Mouse (Mus musculus): Measurements from ENCODE around the gene Pbx2.
A peak's percentile ranks its signal among the peaks of the same experiment; 100 is the strongest.

Pbx2 gene

DNA sequence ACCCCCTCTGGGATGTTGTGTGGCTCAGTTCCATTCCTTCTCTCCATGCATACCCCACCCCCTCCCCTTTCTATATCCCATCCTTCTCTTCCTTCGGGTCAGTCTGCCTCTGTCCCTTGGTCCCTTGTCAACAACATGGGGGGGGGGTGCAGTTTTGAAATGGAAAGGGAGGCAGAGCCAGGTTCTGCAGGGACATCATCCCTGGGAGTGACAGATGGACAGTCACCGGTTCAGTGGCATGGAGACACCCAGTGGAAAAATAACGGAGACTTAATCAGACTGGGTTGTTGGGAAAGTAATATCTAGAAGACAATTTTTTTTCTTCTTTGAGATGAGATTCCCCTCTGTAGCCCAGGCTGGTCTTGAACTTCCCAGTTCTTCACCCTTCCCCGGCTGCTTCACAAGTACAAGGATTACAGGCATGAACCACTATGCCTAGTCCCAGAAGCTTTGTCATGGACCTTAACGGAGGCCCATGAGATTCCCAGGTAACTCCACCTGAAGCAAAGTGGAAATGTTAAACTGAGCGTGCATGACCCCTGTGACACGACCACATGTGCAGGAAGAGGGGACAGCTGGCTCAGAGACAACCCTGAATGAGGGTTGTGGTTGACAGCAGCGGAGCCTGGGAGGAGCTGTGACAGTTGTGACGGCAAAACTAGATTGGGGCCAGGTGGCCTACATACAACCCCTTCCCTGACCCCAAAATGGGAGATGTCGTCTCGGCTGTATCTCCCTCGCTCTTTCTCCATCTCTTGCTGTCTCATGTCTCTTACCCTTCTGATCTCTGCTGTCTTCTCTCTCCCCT, 38.9 kb downstream of the Pbx2 start:
- DNase-seq (ENCODE audit: low spot score): no peak

DNA sequence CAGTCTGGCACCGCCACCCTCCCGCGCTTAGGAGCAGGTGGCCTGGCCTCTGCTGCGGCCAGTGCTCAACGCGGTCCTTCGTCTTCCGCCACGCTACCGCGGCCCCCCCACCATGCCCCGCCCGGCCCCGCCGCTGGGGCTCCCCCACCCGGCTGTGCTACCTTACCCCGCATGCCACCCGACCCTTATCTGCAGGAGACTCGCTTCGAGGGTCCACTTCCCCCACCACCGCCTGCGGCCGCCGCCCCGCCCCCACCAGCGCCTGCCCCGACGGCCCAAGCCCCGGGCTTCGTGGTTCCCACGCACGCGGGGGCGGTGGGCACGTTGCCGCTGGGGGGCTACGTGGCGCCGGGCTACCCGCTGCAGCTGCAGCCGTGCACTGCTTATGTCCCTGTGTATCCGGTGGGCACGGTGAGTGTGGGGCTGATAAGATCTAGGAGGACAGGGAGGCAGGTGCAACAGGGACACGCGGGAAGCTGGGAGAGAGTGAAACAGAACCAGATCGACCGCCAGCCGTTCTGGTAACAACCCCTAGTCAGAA, 39.8 kb downstream of the Pbx2 start:
- DNase-seq (ENCODE audit: low spot score): no peak

DNA sequence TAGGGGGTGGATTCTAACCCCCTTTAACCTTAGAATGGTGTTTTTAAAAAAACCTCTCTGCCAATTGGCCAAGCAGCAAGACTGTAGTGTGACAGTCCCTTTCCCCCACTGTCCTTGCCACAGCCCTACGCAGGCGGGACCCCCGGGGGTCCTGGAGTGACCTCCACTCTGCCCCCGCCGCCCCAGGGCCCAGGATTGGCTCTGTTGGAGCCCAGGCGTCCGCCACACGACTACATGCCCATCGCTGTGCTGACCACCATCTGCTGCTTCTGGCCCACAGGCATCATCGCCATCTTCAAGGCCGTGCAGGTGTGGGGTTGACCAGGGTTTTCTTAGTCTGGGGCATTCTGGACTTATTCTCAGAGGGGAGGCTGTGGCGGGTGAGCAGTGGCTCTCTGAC, 40.6 kb downstream of the Pbx2 start:
- DNase-seq (ENCODE audit: low spot score): no peak

DNA sequence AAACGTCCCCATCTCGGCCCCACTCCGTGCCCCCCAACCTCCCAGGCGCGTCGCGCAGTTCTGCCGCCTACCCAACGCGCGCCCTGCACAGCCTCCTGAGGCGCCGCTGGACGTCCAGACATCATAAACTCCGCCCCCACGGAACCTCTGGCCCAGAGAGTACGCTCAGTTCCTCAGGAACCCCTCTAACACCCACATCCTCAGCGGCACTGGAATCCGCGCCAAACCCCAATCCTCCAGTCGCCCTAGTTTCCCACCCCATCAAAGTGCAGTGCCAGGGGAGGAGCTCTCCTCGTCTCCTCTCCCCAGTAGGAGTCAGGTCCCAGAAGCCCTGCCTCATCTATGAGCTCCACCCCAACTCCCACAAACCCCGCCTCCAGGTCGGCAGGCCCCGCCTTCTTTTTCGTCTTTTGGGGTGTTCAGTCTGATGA, 41.2 kb downstream of the Pbx2 start:
- peak; percentile 86 for DNase-seq (ENCODE audit: low spot score)

DNA sequence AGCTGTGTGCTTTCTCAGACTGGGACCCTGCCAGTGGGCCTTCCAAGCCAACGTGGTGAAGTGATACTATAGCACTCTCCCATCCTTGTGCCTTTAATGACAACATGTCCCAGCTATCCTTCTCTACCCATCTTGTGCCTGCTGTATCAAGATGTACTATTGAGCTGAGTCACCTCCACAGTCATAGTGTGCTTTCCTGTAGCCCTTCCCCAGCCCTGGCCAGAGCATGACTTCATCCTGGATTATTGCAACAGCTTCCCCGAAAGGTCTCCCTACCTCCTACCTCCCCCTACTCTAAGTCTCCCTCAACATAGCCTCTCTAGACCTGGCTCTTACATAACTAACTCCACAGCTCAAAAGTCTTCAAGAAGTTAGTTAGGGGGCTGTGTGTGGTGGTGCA, 44.6 kb downstream of the Pbx2 start:
- DNase-seq (ENCODE audit: low spot score): no peak

DNA sequence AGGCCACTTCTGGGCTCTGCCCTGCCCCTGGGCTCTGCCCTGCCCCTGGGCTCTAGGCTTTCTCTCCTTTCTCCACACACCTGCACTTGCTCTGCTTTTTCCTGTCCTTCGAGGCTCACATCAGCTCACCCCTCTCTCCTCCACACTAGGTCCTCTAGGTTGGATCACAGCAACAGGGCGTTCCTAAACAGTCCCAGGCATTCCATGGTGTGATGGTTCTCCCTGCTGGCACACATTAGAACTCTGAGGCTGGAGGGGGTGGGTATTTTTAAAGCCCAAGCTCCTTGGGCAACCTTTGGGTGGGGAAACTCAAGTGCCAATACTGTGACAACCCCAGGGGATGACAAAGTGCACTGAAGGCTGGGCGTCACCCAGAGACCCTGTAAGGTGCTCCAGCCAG, 46.4 kb downstream of the Pbx2 start:
- no peak for DNase-seq (ENCODE audit: low spot score)

DNA sequence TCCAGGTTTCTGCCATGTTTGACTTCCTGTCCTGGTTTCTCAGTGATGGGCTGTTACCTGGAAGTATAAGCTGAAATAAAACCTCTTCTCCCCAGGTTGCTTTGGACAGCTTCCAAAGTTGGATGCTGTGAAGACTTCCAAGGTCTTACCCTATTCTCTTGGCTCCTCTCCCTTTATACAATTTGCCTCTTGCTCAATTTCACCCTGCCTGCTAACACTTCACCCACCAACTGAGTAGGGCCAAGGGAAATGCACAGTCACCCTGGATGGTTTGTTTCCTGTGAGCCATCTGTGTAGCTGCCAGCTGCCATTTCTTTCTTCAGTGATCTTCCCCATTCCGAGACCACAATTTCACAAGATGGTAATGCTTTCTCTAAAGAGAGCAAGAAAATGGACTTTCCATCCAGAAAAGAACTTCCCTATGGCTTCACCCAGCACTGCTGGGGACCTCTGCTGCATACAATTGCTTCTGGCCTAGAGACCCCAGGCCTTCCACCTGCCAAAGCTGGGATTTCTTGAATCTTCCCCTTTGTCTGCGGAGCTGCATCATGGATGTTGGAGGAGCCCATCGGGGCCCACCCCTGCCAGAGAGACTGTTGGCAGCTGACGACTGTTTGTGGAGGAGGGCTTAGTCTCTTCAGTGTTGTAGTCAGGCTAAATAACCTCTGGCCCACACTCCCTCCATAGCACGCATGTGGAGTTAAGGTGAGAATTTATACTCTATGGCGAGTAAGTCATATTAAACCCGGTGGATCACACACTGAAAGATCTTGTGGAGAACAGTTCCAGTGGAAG, 48.6 kb downstream of the Pbx2 start:
- DNase-seq (ENCODE audit: low spot score): no peak

DNA sequence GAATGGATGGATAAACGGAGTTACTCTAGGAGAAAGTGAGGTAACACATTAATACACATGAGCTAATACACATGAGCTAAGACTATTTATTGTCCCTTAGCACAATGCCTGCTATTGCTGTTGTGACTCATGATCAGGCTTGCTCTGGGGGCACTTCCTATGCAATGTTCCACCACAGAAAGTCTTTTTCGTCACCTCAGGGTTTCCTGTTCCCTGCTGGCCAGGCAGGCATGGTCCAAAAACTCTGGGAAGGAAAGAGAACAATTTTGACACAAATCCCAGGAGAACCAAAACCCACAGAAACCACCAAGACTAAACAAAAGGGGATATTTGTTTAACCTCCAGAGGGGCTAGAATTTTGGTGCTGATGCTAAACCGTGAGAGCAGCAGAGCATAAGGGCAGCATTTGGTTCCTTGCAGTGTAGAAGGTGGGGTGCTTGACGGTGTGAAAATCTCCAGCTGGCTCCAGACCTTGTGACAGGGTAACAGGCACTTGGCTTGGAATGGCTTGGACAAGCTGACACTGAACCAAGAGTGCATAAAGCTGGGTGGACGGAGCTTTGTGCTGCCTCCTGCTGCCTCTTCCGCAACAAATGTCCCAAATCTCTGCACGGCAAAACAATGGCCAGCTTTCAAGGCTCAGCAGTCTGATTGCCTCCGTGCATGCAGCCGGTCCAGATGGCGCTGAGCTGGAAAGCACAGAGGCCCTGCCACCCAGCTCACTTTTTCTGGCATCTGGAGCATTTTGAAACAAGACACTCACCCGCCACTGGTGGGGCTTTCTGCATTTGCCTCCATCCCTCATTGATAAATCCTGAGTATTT, 49.9 kb downstream of the Pbx2 start:
- no peak for DNase-seq (ENCODE audit: low spot score)

DNA sequence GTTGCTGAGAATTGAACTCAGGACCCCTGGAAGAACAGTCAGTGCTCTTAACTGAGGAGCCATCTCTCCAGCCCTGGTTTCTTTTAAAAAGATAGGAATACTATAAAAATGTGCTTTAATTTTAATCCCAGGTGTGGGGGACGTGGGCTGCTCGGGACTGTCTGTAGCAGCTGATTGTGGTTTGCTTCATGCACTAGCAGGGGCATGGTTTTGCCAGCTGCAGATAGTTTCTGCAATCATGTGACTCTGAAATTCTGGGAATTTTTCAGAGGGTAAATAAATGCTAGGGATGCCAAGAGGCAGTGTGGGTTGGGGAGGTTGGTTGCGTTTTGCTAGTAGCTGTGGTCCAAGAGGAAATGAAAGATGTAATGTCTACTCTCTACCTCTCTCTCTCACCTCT, 50.9 kb downstream of the Pbx2 start:
- DNase-seq (ENCODE audit: low spot score): no peak

DNA sequence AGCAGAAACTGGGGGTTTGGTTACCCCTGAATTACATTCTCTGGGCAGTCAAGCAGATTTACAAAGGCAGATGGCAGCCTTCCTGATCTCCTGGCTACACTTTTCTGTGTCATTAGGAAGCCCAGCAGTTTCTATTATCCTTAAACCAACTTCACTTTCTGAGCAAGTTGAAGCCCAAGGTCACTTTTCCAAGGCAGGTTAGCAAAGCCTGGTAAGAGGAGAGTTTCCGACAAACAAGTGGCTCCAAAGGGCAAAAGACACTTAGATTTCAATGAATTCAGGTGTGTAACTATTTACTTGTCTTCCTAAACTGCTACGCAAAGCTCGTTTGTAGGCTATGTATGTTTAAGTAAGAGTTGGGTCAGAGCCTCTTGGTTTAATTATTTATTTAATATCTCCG, 52.3 kb downstream of the Pbx2 start:
- no peak for DNase-seq (ENCODE audit: low spot score)

DNA sequence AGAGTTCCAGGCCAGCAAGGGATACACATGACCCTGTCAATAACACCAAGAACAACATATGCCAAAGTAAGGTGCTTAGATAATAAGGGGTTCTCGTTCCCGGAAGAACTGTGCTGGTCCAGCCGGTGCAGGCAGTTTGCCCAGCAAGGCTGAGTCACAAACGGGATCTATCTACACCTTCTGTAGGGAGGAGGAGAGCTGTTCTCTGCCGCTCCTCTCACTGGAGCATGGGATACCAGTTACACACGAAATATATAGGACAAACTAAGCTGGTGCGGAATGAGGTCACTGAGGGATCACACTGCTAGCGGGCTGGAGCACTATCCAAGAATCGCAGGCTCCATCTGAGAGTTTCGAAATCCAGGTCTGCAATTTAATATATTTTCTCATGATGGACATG, 52.9 kb downstream of the Pbx2 start:
- DNase-seq (ENCODE audit: low spot score): no peak

DNA sequence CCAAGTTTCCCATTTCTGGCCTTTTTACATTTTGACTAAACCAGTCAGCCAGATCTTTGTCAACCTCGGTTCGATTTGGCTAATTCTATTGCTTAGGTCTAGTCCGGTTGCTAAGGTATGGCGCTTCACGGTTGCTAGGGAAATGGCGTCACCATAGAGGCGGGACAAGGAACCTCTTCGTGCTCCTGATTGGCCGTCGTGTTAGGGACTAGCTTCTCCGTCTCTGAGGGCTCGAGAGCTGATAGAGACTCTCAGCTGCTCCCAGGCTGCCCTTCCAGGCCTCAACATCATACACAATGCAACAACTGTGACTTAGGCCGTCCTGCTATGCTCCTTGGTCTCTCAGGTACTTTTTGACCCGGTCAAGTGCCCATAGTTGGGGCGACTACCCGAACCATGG, 53.5 kb downstream of the Pbx2 start, which contains the start of gene Fkbpl:
TSS of gene Fkbpl (plus strand) at position 157 of the 400 bp plus-strand sequence.
- DNase-seq (ENCODE audit: low spot score): peak; percentile 95

DNA sequence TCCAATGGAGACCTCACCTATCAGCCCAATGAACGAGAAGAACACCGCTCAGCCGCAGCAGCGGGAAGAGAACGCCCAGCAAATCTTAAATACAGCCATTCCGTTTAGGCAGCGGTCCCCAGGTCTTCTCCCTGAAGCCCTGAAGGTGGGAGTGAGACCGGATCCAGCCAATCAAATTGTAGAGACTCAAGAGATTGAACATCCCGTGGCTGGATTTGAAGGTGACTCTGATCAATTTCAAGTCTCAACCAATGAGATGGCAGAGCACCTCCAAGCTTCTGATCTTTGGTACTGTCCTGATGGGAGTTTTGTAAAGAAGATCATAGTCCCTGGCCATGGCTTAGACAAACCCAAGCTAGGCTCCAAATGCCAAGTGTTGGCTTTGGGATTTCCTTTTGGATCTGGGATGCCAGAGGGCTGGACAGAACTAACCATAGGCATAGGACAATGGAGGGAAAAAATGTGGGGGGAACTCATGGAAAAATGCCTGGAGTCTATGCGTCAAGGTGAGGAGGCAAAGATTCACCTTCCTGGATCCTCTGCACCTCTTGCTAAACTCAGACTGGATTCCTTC, 54.3 kb downstream of the Pbx2 start:
- DNase-seq (ENCODE audit: low spot score): no peak

DNA sequence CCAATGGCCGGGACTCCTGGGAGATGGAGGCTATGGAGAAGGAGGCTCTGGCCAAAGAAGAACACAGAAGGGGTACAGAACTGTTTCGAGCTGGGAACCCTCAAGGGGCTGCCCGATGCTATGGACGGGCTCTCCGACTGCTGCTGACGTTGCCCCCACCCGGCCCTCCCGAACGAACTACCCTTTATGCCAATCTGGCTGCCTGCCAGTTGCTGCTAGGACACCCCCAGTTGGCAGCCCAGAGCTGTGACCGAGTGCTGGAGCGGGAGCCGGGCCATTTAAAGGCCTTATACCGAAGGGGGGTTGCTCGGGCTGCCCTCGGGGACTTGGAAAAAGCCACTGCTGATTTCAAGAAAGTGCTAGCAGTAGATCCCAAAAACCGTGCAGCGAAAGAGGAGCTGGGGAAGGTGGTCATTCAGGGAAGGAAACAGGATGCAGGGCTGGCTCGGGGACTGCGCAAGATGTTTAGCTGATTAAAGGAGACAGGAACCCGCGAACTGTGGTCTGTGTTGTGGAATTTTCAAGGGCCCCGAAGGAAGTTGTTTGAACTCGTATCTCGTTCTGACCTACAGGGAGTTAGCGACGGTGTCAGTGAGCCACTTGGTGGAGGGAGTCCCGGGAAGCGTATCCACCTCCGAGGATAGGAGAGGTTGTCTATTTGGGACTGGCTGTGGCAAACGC, 54.9 kb downstream of the Pbx2 start:
- DNase-seq (ENCODE audit: low spot score): no peak

Data from testis, postnatal 14 days (tissue).